Mouse (Mus musculus) liver, embryonic 14.5 days (tissue): Measurements from ENCODE around the gene Pip5k1c.

Source experiments
- CTCF ChIP-seq: IDR thresholded peaks from 2 replicates; pipeline ENCODE4 v1.5.1; 2016; ENCODE audit warnings: antibody characterized with exemption, low read depth, control low read depth
- EP300 ChIP-seq: IDR thresholded peaks from 2 replicates; pipeline ENCODE4 v1.6.1; 2016; ENCODE audit warnings: antibody characterized with exemption, low read depth

DNA sequence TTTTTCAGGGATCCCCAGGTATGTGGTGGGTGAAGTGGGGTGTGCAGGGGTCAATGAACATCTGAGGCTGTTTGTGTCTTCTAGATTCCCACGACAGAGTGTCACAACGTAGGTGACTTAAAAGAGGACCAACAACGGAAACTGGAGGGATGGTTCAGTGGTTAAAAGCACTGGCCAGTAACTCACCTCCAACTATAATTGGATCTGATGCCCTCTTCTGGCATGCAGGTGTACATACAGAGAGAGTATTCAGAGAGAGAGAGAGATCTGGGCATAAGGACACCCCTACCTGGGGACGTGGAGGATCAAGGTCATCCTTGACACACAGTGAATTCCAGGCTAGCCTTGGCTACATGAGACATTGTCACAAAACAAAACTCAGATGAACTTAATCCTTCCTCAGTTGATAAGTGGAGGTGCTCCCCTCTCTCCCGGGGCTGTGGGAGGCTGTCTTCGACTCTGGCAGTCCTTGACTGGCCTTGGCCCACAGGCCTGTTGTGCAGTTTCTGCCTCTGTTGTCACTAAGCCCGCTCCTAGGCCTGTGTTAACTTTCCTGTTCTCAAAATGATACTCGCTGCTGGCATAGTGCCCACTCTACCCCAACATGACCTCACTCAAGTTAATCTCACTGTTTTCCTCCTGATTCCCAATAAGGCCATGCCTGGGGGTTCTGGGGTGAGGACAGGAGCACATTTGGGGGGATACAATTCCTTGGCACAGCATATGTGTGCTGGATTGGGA is 51.8 kb downstream of the Pip5k1c start:
- peak; percentile 47 for TF ChIP-seq CTCF
- no peak for TF ChIP-seq EP300
